Mouse (Mus musculus): ENCODE measurements around the gene Fundc2.
A peak's percentile ranks its signal among the peaks of the same experiment; 100 is the strongest.

The Fundc2 gene

DNA sequence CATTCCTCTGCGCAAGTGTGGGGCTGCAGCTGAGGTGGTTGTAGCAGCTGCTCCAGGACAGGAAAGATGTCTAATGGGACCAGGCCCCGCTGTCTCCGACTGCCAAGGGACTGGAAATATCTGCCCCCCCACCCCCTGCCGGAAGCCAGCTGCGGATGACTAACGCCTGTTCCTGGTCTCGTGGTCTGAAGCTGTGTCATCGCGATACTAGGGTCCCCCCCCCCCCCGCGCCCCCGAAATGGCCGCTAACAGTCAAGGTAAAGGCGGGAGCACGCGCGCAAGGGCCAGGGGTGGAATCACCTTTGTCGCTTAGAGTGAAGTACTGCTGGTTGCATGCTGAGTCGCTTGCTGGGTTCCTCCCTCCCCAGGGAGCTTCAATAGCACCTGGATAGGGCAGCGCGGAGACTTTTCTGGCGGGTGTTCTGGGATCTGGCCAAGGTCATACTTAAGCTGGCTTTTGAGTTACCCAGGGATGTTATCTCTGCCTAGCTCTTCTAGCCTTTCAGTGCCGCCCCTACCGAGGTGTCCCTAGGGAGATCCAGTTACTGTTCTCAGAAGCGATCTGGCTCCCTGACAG lies at the start of gene Fundc2, which contains the start of gene F8:
TSS of gene Fundc2 (plus strand) at position 205 of the 577 bp plus-strand sequence.
TSS of gene F8 (minus strand) at position 421 of the 577 bp plus-strand sequence.
- peak; percentile 45 to 75 for DNase-seq

DNA sequence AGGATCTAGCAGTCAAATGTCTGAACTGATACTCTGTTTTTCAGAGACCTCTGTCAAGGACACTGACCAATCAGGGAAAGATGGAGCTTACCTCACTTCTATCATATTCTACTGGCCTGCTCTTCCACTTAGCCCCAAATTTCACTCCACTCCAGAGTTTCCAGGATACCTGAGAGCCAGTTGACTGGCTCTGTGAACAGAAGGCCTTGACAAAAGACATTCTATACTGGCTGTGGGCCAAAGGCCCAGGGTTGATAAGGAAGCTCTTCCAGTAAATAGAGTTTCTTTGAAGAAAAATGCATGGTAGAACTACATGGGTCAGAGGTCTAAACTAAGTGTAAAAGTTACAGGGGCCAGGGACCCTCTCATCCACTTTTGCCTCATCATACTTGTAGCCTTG lies 12.0 kb upstream of the Fundc2 start:
- DNase-seq: no peak

DNA sequence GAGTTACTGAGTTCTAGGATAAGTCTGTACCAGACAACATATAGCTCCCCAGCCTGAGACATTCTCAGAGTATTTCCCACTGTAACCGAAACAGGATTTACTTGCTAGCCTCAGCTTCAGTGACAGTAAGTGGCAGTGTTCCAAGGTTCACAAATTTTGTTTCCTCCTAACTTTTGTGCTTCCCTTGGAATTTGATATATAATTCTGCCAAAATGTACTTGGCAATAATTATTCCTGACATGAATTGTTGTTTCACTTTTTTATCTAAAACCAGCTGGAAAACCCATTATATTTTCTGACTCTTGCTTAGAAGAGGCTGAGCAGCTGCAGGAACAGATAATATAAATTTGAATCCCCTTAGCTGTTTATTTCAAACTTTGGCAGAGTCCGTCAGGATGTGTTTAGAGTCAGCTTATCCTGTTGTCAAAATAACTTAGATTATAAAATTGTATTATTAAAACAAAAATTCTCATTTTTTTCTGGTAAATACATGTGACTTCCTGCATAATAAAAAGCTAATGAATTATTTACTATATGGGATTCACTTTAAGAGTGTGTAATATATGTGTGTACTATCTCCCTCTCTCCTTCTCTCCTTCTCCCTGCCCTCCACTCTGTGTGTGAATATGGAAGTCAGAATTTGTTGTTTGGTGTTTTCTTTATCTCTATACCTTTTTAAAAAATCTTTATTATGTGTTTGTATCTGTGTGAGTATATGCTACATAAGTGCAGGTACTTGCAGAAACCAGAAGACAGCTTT lies 9.4 kb upstream of the Fundc2 start:
- DNase-seq: peak in 1 of 2 experiments; percentile 29

DNA sequence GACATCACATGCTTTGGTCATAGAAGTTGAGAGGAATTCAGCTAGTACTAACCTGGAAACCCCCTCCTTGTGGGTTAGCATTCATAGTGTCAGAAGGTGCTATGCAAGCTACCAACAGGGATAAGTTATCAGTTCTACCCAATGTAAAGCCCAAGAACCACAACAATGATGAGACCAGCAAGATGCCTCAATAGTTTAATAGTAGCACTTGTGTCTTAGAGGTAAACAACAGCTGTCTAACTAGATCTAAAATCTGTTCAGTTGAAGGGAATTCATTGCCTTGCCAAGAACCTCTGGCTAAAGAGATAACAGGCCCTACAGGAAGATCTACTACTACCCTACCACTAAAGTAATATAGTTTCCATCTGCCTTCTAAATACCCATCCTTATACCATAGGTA lies 5.4 kb upstream of the Fundc2 start:
- no peak for DNase-seq

DNA sequence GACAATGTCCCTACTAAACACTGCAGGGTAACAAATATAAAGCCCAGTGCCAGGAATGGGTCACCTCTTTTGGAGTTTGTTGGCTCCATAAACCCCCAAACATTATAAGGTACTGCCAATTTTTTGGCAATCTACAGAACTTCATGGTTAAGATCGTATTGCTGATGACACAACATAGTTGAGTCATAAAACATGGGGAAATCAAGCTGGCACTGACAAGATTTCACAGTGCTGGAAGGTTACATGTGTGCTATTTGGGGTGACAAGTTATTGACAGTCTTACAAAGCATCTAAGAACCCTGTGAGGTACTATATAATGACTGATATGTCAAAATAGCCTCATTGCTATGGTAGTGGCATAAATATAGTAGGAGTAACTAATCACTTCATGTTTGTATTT lies 1.0 kb upstream of the Fundc2 start:
- DNase-seq: no peak

DNA sequence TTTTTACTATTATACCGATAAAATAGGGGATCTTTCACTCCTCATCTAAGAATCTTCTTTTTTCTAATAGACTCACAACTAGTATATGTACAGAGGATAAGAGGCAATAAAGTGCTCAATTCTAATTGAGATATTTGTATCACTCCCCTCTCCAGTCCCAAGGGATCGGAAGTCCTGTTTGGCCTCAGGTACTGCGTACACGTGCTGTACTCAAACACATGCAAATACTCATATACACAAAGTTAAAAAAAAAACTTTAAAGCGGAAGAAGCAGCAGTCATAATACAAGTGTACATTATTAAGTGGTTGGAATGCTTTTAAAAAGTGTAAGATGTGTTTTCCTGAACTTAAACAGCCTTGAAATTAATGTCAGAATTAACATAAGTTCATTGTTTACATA lies 500 bp upstream of the Fundc2 start:
- DNase-seq: no peak

DNA sequence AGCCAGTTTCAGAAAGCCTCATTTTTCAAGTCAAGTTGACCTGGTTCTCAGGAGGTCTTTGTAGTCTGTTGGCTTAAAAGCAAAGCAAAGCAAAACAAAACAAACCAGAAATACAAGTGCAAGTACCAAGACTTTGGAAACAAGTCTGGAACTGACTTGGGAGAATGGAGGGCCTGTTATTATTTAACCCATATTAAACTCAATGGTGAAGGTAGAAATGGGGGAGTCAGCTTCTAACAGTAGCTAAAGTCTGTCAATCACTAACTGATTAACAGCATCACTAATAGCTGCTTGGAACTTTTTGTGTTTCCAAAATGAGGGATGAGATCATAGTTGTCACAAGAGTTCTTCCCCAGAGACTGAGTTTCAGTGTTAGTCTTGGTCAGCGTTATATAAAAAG lies 17.3 kb downstream of the Fundc2 start:
- peak in 1 of 2 experiments; percentile 49 for DNase-seq

DNA sequence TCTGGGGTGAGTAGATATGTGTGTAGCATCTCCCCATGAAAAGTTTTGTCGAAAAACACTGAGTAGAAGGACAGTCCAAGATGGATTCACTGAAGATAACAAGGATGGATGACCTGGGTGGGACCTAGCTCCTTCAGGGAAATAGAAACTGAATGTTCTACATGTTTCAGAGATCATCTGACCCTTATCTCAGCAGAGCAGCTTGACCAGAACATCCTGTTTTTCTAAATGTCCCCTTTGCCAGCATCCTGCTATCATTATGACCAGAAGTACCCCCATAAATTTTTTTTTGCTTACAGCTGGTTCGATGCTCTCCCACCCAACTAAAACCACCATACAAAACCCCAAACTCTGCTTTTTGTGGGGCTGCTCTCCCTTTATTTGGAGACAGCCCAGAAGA lies 20.5 kb downstream of the Fundc2 start:
- peak in 1 of 2 experiments; percentile 26 for DNase-seq

DNA sequence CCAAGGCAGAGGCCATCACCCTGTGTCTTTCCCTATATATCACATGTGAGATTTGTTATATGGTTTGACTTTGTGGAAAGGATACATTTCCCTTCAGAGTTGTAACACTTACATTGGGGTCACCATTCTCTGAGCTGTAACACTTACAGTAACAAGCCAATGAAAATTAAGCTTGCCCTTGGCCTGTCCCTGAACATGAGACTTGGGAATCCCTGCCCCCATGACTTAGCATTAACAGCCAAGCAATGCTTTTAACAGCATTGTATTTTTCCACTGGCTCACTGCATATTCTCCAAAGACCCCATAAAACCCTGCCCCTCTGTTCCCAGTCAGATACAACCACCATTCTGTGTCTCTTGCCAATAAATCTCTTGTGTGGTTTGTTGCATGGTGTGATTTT lies 21.2 kb downstream of the Fundc2 start:
- no peak for DNase-seq

DNA sequence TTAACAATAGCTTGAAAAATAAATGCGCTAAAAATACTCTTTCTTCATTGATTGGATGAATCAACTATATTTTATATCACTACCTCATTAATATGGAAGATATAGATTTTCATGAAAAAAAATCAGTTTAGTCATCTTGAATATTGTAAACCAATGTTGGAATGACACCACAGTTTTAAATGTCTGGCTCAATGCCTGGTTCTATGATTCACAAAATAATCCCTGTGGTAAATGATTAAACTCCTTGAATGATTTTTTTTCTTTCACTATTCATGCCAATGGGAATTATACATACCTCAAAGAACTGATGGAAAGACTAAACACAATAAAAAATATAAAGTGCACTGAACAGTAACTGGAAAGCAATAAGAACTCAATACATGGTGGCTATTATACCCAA lies 27.5 kb downstream of the Fundc2 start:
- DNase-seq: no peak

DNA sequence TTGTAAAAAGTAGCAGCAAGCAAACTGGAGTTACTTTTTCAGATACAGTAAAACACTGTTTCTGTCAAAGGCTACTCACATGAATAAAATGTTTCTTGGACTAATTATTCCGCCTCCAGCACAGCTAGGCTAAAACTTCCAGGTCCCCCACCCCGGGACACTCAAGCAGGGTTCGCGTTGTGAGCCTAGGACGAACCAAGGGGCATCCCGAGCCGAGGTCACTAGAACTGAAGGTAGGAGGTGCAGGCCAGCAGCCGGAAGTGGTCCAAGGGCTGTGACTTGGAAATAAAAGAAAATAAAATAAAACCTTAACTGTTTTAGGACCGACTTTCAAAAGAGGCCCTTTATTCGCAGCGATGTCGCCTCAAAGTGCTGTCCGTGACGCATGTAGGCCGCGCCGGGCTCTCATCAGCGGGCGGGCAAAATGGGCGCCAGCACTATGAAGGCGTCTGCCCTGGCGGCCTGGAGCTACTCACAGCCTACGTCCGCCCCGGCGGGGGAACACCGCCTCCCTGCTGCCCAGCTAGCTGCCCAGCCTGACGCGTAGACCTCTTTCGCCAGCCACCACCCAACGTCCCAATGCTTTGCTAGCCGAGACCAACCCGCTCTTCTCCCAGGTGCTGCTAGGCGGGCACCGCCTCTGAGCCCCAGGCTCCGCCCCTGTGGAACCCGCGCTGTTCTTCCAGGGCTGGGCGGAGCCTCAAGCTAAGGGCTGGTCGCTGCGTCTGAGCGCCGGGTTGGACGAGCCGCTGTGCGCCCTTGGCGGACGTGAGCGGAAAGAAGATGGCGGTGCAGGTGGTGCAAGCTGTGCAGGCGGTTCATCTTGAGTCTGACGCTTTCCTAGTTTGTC lies 34.0 kb downstream of the Fundc2 start, which contains the start of the genes Cmc4, Mtcp1 and Brcc3:
TSS of gene Cmc4 (minus strand) at position 649 of the 850 bp plus-strand sequence.
TSS of gene Mtcp1 (minus strand) at position 653 of the 850 bp plus-strand sequence.
TSS of gene Brcc3 (plus strand) at position 693 of the 850 bp plus-strand sequence.
- DNase-seq: peak; percentile 91
